Mouse (Mus musculus) hindbrain, embryonic 13.5 days (tissue): ENCODE results near the gene Mxi1. TPM values are rescaled to one million over a fixed set of nuclear protein-coding genes. Genes with fewer than 3 reads are reported as not detected.

ENCODE experiments used
- ATAC-seq: fragments of 200-750 bp; cut with Nextera tagmentation; 2 replicates; pipeline ENCODE4 v1.8.0; 2017; ENCODE audit warnings: moderate TSS enrichment; ENCODE audit not compliant: low FRiP score
- H3K27ac ChIP-seq: fragments of 300-500 bp; sonication (generic); 2 replicates; pipeline ENCODE4 v1.5.1; 2015; ENCODE audit warnings: inconsistent platforms, mild to moderate bottlenecking, moderate library complexity
- H3K27me3 ChIP-seq: fragments of 300-500 bp; sonication (generic); 2 replicates; pipeline ENCODE4 v1.6.1; 2015; ENCODE audit warnings: mild to moderate bottlenecking, inconsistent platforms
- H3K36me3 ChIP-seq: fragments of 300-500 bp; sonication (generic); 2 replicates; pipeline ENCODE4 v1.6.1; 2015; ENCODE audit warnings: mild to moderate bottlenecking, inconsistent platforms
- H3K4me1 ChIP-seq: fragments of 300-500 bp; sonication (generic); replicated peaks from 2 replicates; pipeline ENCODE4 v1.6.1; 2015; ENCODE audit warnings: inconsistent platforms
- H3K4me2 ChIP-seq: fragments of 300-500 bp; sonication (generic); 2 replicates; pipeline ENCODE4 v1.6.1; 2015; ENCODE audit warnings: inconsistent platforms, mild to moderate bottlenecking, moderate library complexity
- H3K4me3 ChIP-seq: fragments of 300-500 bp; sonication (generic); 2 replicates; pipeline ENCODE4 v1.5.1; 2015; ENCODE audit warnings: mild to moderate bottlenecking, inconsistent platforms
- H3K9ac ChIP-seq: fragments of 300-500 bp; sonication (generic); 2 replicates; pipeline ENCODE4 v1.6.1; 2015; ENCODE audit warnings: mild to moderate bottlenecking, inconsistent platforms
- H3K9me3 ChIP-seq: fragments of 300-500 bp; sonication (generic); 2 replicates; pipeline ENCODE4 v1.6.1; 2016; ENCODE audit warnings: inconsistent platforms
- WGBS: fragments of 180-500 bp; shearing (Covaris S2); methylation state at CpG from one replicate; pipeline ENCODE4 v1.1.7; 2015; 5-methylcytosine and 5-hydroxymethylcytosine counted together
- polyA plus RNA-seq: library from polyadenylated mRNA; unstranded; fragments of >200 nt; fragmentation: Nextera tagmentation; extraction: Ambion mirVana; gene quantifications from 2 replicates; pipeline ENCODE4 v1.2.1, GENCODE M21; 2015

The Mxi1 gene
- polyA plus RNA-seq: 39.7 and 54.5 TPM in 2 replicates

- Histone ChIP-seq H3K4me3 (peak within 1 kb of the TSS; percentile 98), H3K9me3 (no peaks in the 10 kb centered on the region), H3K36me3 (no peaks in the 10 kb centered on the region), H3K4me1 (peaks cover 26% of the 10 kb centered on the region), H3K27me3 (no peaks in the 10 kb centered on the region), H3K27ac (peak within 1 kb of the TSS; percentile 98), H3K9ac (peak within 1 kb of the TSS; percentile 93), H3K4me2 (peak within 1 kb of the TSS; percentile 80)
- under 1% methylated on average over 38 of the region's 38 CpGs for WGBS
- ATAC-seq: peak; percentile 51
Measured at GRCm38 (mm10) chr19:53310348-53310747, at the start of gene Mxi1. TSS of gene Mxi1 (plus strand) at chr19:53310518.

GRCm38 (mm10) chr19:53260828-53261227, 49.5 kb upstream of the Mxi1 start:
- ATAC-seq: no peak
- WGBS: 88% methylated on average over 4 of the region's 4 CpGs
- Histone ChIP-seq H3K27ac (no peak overlapping the region), H3K9me3 (no peaks in the 10 kb centered on the region), H3K27me3 (no peaks in the 10 kb centered on the region), H3K36me3 (no peaks in the 10 kb centered on the region), H3K4me3 (no peak overlapping the region), H3K9ac (no peak overlapping the region), H3K4me1 (peaks cover 17% of the 10 kb centered on the region), H3K4me2 (no peak overlapping the region)

DNA sequence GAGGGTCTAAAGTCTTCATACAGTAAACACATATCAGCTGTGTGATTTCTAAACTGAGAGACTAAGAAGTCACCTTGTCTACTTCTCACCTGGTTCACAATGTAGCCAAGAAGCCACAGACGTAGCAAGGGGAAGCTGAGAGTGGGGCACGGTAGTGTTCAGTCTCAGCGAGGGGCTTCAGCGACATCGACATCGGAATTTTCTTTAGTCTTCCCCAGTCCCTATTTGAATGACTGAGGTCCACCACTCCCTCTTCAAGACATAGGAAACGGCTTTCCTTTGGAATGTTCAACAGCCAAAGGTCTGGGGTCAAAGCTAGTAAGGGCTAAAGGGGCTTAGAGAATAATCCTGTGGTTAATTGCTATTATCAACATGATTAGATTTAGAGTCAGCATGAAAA, 48.3 kb upstream of the Mxi1 start:
- no peak overlapping the region for H3K27ac ChIP-seq
- no peak for ATAC-seq
- H3K4me2 ChIP-seq: no peak overlapping the region
- H3K9ac ChIP-seq: no peak overlapping the region
- no peak overlapping the region for H3K4me3 ChIP-seq
- 77% methylated on average over 7 of the region's 7 CpGs for WGBS
- H3K27me3 ChIP-seq: no peaks in the 10 kb centered on the region
- H3K9me3 ChIP-seq: no peaks in the 10 kb centered on the region
- H3K36me3 ChIP-seq: no peaks in the 10 kb centered on the region
- peaks cover 18% of the 10 kb centered on the region for H3K4me1 ChIP-seq

DNA sequence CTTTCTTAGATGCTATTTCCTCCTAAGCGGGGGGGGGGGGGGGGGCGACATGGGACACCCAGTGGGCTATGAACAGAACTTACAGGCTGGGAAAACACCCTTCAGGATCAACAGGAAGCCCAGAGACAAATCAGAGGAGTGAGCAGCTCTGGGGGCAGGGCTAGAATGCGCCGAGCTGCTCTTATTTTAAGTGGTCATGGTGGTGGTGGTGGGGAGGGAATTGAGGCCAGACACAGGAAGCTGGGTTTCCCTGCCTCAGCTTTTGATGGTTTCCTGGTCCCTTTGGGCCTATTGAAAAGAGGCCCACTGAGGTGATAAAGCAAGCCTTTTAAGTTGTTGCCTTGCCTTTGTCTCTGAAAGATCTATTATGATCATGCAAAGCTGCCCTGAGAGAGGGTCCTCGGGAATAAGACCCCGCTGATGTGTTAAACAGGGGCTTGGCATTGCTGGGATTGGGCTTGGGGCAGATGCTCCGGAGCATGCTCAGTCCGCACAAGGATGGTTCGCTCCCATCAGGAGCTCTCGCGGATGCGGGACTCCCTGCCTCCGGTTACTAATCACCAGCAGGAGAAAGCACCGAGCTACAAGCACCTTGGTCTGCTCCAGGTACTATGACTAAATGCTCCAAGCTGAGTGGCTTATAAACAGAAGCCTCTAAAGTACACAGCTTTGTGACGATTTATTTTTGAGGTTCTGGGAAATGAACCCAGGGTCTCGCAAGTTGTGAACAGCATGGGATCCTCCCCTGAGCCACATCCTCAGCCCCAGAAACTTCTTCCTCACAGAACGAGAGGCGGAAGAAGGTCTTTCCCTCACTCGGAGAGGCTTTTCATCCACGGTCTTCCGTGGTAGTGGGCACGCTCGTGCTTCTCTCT, 46.2 kb upstream of the Mxi1 start:
- ATAC-seq: no peak
- H3K9me3 ChIP-seq: no peaks in the 10 kb centered on the region
- 37% methylated on average over 23 of the region's 23 CpGs for WGBS
- no peak overlapping the region for H3K4me3 ChIP-seq
- no peaks in the 10 kb centered on the region for H3K36me3 ChIP-seq
- H3K4me1 ChIP-seq: peaks cover 17% of the 10 kb centered on the region
- no peak overlapping the region; the same call in 1 of the 2 replicates for H3K27ac ChIP-seq
- H3K4me2 ChIP-seq: peak overlapping the region; percentile 27
- H3K9ac ChIP-seq: no peak overlapping the region
- H3K27me3 ChIP-seq: no peaks in the 10 kb centered on the region

DNA sequence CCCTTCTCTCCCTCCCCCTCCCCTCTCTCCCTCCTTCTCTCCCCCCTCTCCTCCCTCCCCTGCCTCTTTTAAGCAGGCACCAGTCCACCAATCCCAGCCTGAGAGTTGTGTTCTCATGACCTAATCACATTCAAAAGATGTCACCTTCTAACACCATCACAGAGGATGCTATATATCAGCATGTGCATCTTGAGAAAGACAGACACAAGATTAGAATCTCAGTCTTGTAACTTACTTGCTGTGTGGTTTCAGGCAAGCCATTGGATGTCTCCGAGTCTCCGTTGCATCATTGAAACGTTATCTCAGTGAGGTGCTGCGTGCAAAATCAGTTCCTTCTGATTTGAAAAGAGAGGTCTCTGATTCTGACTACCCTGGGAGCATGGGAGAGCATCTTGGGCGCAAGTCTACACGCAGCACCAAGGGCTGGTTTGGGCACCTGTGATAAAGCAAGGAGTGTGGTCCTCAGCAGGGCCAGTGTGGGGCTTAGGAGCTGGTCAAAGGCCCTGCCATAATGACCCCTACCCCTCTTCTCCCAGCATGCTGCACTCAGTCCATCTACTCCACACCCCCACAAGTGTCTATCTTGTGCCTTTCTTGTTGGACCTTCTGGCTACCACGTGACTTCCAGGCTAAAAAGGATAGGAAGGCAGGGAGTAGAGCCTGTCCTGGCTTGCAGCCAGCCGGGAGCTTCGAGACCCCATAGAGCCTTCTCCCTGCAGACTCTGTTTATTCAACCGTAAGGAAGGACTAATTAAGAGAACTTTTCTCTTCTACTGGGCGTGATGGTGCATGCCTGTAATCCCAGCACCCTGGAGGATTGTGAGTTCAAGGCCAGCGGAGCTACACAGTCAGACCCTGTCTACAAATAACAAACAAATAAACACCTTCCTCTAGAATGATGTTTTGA, 45.2 kb upstream of the Mxi1 start:
- peaks cover 11% of the 10 kb centered on the region for H3K4me1 ChIP-seq
- no peaks in the 10 kb centered on the region for H3K36me3 ChIP-seq
- H3K27ac ChIP-seq: no peak overlapping the region
- no peaks in the 10 kb centered on the region for H3K9me3 ChIP-seq
- H3K4me2 ChIP-seq: no peak overlapping the region
- H3K27me3 ChIP-seq: no peaks in the 10 kb centered on the region
- peak; percentile 52; the same call in 1 of the 2 replicates for ATAC-seq
- no peak overlapping the region for H3K4me3 ChIP-seq
- 56% methylated on average over 12 of the region's 12 CpGs for WGBS
- H3K9ac ChIP-seq: no peak overlapping the region

DNA sequence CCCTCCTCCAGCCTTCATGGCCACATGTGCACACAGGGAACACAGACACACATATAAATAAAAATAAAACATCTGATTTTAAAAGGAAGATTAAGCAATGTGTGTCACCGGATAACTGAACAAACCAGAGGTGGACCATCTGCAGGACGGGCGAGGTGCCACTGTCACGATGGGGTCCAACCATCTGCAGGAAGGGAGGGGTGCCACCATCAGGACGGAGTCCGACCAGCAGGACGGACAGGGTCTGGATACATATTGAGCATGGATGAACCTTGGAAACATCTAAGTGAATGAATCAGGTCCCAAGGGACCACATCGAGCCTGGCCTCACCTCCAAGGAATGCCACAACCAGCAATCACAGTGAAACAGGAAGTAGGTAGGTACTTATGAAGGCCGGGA, 43.0 kb upstream of the Mxi1 start:
- peaks cover 11% of the 10 kb centered on the region for H3K4me1 ChIP-seq
- no peaks in the 10 kb centered on the region for H3K9me3 ChIP-seq
- H3K36me3 ChIP-seq: no peaks in the 10 kb centered on the region
- H3K9ac ChIP-seq: no peak overlapping the region
- H3K4me2 ChIP-seq: no peak overlapping the region
- WGBS: 93% methylated on average over 9 of the region's 9 CpGs
- no peak overlapping the region for H3K4me3 ChIP-seq
- ATAC-seq: no peak
- H3K27ac ChIP-seq: no peak overlapping the region
- H3K27me3 ChIP-seq: no peaks in the 10 kb centered on the region

GRCm38 (mm10) chr19:53273055-53273722, 37.1 kb upstream of the Mxi1 start:
- no peak for ATAC-seq
- Histone ChIP-seq H3K4me1 (no peaks in the 10 kb centered on the region), H3K4me2 (no peak overlapping the region), H3K27ac (no peak overlapping the region), H3K36me3 (no peaks in the 10 kb centered on the region), H3K27me3 (no peaks in the 10 kb centered on the region), H3K9me3 (no peaks in the 10 kb centered on the region), H3K4me3 (no peak overlapping the region), H3K9ac (no peak overlapping the region)
- 94% methylated on average over 17 of the region's 17 CpGs for WGBS

- no peak overlapping the region for H3K27ac ChIP-seq
- no peaks in the 10 kb centered on the region for H3K9me3 ChIP-seq
- no peak for ATAC-seq
- H3K27me3 ChIP-seq: no peaks in the 10 kb centered on the region
- no peak overlapping the region for H3K9ac ChIP-seq
- 90% methylated on average over 23 of the region's 23 CpGs for WGBS
- no peaks in the 10 kb centered on the region for H3K36me3 ChIP-seq
- no peak overlapping the region for H3K4me3 ChIP-seq
- no peaks in the 10 kb centered on the region for H3K4me1 ChIP-seq
- no peak overlapping the region for H3K4me2 ChIP-seq
Measured at GRCm38 (mm10) chr19:53273781-53274428, 36.4 kb upstream of the Mxi1 start.

DNA sequence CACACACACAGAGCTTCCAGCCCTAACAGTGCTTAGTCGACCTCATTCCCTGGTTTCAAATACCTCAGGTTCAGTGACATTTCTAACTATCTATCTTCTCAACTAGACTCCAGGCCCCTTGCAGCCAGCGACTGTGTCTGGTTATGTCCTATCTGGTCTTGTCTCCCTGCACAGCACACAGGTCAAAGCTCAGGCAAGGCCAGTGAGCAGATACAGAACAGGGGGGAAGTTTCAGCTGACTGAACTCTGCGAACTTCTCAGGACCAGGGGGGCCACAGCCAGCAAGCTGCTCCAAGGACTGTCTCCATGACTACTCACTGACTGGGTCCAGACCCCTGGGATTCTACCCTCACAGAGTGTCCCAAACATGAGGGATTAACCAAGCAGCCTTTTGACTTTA, 35.1 kb upstream of the Mxi1 start:
- no peak overlapping the region for H3K4me2 ChIP-seq
- H3K4me1 ChIP-seq: no peaks in the 10 kb centered on the region
- WGBS: 52% methylated on average over 3 of the region's 3 CpGs
- H3K9ac ChIP-seq: no peak overlapping the region
- H3K4me3 ChIP-seq: no peak overlapping the region
- no peaks in the 10 kb centered on the region for H3K27me3 ChIP-seq
- H3K36me3 ChIP-seq: no peaks in the 10 kb centered on the region
- no peak overlapping the region for H3K27ac ChIP-seq
- ATAC-seq: no peak
- H3K9me3 ChIP-seq: no peaks in the 10 kb centered on the region

DNA sequence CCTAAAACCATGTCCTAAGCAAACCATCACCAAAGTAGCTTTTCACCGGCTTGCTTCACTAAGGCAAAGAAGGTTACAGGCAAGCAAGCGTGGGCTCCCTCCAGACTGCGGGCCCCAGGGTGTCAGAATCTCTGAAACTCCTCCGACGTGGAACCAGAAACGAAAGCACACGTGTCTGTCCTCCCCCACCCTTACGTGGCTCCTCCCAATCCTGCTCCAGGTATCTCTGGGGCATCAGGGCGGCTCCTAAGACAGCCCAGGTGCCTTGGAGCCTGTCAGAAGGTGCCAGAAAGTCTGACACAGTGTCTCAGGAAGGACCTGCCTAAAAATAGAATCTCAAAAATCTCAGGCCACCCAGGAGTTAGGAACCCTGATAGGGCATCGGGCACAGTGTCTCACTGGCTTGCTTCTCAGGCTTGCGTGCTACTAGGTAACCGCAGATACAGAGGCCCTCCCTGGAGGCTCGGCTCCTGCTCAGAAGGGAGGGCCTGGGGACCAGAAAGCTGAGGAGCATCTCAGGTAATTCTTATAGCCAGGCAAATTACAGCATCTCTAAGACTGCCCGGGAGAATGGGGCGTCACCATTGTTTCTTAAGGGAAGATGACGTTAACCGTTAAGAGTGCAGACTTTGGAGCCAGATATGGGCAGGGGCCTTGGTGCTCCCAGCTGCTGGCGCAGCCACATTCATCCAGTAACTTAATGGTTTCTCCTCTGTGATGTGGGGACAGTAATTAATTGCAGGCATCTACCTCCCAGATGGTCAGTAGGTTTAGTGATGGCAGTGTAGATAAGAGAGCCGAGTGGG, 33.2 kb upstream of the Mxi1 start:
- Histone ChIP-seq H3K4me3 (no peak overlapping the region), H3K27ac (no peak overlapping the region), H3K4me1 (peaks cover 2% of the 10 kb centered on the region), H3K9me3 (no peaks in the 10 kb centered on the region), H3K9ac (no peak overlapping the region), H3K36me3 (no peaks in the 10 kb centered on the region), H3K27me3 (no peaks in the 10 kb centered on the region), H3K4me2 (no peak overlapping the region)
- 68% methylated on average over 19 of the region's 19 CpGs for WGBS
- no peak for ATAC-seq
